Mouse (Mus musculus): ENCODE data around the gene Banp.

Gene Banp

DNA sequence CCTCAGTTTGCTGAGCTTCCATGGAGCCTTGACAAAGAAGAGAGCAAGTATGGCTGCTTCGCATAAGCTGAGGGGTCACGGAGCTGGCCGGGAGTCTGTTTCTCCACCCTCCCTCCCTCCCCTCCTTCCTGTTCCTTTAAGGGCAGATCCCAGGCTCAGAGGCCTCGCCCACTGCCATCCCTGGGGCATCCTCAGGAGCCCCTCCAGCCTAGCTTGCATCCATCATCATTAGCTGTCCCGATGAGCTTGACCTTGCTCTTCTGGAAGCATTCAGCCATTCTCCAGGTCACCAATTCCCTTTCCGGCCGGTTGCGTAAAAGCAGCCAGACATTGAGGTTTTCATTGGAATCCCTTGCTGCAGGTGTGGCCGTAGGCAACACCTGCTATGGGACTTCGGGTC lies 105.8 kb downstream of the Banp start:
- no peak for DNase-seq (ENCODE audit: extremely low read depth, insufficient read length, low spot score)

DNA sequence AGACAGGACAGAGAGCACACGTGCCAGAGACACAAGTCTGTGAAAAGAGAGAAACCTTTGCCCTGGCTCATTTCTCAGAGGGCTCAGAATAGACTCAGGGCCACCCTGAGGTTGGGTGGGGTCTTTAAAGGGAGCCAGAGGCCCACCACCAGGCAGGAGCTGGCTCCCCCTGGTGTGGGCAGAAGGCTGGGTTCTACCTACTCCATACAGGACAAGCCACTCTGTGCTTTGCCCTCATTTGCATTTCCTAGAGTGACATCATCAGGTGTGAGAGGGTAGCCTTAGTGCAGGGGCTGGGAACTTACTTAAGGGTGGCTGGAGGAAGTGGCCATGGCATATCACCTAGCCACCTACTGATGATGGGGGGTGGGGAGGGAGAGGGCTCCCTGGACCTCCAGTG lies 106.6 kb downstream of the Banp start:
- no peak for DNase-seq (ENCODE audit: extremely low read depth, insufficient read length, low spot score)

DNA sequence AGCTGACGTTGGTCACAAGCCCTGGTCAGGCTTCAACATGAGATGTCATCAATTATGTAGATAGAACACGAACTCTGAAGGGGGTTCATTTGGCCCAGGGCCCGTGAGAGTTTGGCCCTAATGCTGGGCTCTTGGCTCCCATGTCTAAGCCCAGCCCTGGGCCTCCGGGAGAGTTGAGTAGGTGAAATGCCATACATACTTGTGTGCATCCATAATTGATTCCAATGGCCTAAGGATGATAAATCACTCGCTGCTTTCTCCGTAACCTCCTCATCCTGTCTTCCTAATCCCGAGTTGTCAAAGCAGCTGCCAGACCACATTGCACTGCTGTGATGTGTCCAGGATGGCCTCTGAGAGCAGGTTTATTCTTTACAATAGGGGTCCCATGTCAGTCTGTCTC lies 107.3 kb downstream of the Banp start:
- no peak for DNase-seq (ENCODE audit: extremely low read depth, insufficient read length, low spot score)

DNA sequence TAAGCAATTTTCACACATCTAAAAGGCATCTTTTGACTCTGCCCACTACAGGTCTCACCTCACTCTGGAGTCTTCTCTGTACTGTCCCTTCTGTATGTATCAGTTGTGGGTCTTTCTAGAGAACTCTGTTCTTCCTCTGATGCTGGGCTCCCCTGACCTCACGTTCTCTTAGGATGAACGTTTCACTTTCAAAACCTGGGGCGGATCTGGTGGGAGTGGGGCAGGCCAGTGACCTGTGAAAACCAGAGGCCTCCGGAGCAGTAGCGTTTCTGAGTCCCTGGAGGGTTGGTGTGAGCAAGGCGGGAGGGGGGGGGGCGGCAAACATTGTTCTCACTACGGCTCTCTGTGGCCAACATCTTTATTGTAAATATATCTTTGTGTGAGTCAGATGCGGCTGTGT lies 109.0 kb downstream of the Banp start:
- no peak for DNase-seq (ENCODE audit: extremely low read depth, insufficient read length, low spot score)

DNA sequence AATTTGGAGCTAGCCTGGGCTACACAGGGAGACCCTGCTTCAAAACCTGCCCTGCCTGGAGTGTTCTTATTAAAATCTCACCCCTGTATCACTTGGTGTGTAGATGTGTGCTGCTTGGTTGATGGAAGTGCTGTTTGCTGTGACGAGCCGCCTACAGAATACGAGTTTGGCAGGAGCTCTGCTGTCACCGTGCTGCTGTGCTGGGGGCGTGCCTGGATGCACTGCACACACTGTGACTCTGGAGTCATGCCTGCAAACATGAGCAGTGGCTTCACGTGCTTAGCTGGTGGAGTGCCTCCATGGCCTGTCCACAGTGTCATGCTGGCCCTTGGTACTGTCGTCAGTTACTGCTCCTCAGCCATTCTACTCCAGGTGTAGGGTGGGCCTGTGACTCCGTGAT lies 109.4 kb downstream of the Banp start:
- no peak for DNase-seq (ENCODE audit: extremely low read depth, insufficient read length, low spot score)

DNA sequence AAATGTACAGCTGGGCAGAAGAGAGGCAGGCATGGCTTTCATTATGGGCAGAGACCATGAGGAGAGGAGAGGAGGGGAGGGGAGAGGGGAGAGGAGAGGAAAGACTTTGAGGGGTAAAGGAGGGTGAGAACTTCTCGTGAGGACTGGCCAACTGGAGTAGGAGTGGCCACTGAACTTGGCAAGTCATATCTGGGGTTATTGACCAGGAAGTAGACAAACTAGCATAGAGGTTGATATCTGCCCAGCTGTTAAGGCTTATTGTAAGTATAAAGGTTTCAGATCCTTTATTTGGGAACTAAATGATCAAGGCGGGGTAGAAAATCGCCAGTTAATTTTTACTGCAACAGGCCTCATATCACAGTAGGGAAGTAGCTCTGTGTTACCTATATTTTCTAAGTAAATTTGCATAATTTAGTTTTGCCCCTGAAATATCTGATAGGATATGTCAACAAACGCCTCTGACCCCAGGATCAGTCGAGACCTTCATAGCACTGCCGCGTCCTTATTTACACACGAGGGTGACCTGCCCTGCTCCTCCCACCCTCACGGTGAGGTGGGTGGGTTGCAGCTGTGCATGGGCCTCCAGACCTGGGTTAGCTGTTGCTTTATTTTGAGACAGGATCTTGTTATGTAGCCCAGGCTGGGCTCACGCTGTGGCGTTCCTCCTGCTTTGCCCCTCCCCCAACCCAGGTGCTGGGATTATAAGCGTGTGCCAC lies 113.1 kb downstream of the Banp start:
- DNase-seq (ENCODE audit: extremely low read depth, insufficient read length, low spot score), result no peak

DNA sequence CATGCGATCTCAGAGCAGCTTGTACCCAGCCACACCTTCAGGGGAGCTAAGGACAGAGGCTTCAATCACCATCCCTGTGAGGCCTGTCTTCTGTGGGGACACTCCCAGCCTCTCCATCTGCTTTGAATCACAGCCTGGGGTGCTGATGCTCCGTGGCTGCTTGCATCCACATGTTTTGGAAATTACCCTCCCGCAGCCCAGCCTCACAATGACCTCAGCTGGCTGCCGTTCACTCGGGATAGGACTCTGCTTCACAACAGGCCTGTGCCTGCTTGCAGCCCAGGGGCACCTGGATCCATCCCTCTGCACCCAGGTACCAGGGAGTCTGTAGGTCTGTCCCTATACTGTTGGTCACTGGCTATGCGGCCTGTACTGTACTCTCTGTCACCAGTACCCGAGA lies 114.8 kb downstream of the Banp start:
- DNase-seq (ENCODE audit: extremely low read depth, insufficient read length, low spot score), result no peak

DNA sequence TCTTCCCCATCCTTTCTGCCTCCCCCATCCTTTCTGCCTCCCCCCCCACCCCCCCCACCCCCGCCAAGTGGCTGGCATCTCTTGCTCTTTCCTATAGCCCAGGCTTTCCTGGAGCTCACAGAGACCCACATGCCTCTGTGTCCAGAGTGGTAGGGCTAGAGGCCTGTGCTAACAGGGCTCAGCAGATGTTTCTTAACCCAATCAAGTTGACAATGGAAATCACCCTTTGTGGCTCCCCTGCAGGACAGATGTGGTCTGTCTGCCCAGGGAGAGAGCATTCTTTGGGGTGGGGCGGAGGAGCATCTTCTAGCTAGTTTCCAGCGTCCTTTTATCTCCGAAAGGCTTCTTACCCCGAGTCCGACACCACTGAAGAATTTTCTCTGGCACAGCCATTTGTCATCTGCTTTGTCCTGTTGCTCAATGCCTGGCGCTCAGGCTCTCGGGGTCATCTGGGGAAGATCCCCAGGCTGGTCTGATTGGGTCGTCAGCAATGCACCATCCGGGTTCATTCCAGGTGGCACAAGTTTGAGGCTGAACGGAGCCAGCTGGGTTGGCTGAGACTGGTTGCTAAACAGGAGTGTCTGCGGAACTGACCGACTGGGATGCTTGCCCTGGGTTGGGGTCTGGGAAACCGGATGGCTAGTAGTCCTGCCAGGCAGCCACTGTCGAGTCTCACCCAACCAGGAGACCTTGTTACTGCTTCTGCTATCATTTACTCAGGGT lies 118.4 kb downstream of the Banp start:
- no peak for DNase-seq (ENCODE audit: extremely low read depth, insufficient read length, low spot score)

DNA sequence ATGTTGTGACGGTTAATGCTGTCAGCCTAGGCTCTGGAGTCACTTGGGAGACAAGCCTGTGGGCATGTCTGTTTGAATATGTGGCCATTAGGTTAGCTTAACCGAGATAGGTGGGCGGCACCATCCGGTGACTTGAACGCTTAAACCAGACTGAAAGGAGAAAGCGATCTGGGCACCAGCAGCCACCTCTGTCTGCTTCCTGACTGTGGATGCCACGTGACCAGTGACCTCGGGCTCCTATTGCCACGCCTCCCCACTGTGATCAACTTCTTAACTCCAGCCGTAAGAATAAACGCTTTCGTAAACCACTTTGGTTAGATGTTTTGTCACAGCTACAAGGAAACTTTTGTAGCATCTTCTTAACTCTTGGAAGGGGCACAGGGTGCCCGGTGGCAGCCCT lies 119.1 kb downstream of the Banp start:
- no peak for DNase-seq (ENCODE audit: extremely low read depth, insufficient read length, low spot score)

DNA sequence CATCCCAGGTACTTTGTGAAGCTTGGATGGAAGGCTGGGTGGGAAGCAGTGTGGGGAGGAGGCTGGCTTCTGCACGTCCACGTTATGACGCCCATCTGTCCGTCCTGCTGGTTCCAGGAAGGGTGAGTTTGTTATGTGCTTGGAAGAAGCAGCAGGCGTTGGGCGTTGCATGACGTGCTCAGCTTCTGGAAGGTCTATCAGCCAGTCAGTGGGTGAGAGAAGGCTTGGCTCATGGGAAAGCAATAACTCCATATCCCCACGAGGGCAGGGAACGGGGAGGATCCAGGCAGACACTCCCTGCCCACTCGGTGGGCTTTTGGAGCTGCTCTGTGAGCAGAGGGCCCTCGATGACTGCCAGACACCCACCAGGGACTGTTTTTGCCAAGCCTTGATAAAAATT lies 119.7 kb downstream of the Banp start:
- DNase-seq (ENCODE audit: extremely low read depth, insufficient read length, low spot score), result no peak

DNA sequence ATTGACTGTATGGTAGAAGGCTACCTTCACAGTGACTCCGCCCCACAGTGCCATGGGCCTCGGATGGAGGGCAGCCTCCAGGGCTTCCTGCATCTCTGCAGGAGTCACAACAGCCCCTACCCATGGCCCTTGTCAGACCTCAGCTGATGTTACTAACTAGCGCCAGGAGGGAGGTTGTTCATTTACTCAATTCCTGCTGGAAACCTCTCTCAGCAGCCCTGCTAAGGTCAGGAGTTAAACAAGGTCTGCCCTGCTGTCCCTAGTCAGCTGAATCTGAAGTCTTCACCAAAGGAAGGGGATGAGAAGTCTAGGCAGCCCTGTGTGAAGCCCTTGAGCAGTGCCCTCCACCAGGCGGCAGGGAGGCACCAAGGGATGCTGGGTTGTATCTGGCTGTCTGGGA lies 121.6 kb downstream of the Banp start:
- DNase-seq (ENCODE audit: extremely low read depth, insufficient read length, low spot score), result no peak

DNA sequence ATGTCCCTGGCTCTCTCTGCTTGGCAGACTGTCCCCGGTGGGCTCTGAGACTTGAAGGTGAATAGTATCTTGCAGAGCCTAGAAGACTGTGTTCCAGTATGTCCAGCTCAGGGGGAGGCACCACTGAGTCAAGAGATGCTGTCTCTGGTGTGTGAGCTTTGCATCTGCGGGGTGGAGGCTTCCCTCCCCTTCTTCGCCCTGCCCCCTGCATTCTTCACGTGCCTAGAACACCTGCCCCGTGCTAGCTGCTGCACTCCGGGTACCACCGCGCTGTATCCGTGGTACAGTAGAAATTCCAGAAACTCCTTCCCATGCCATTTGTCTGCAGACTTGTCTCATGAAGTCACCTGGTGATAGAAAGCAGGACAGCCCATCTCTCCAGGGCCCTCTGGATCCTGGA lies 124.4 kb downstream of the Banp start:
- DNase-seq (ENCODE audit: extremely low read depth, insufficient read length, low spot score), result no peak

DNA sequence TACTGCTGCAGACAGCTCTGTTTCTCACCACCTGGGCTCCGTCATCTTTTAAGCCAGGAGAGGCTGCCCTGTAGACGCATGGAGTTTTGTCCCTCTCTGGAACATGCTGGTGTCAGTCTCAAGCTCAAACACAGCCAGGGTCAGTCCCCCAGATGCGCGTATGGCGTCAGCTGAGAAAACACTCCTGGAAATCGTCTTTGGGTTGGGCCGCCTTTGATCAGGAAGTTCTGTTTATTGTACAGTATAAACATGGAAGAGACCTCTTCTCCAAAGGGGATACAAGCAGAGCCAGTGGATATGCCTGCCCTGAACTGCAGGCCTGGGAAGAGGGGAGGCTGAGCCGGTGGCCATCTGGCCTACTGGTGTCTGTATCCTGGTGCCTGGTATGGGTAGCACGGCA lies 124.9 kb downstream of the Banp start:
- DNase-seq (ENCODE audit: extremely low read depth, insufficient read length, low spot score), result no peak

DNA sequence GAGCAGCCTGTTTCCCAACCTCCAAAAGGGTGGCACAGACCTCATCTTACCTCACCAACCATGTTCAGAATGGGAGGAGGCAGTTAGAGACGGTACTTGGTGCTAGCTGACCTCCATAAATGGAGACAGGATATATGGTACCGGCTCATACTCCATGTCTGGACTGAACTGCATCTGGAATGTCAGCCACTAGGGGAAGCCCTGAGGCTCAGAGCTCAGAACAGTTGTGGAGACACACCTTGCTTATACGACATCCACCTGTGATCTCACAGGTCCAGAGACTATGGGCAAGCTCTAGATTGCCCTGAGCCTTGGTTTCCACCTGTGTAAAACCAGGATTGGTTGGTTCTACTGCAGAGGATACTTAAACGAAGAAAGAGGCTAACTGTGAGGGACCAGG lies 125.4 kb downstream of the Banp start:
- DNase-seq (ENCODE audit: extremely low read depth, insufficient read length, low spot score), result no peak

DNA sequence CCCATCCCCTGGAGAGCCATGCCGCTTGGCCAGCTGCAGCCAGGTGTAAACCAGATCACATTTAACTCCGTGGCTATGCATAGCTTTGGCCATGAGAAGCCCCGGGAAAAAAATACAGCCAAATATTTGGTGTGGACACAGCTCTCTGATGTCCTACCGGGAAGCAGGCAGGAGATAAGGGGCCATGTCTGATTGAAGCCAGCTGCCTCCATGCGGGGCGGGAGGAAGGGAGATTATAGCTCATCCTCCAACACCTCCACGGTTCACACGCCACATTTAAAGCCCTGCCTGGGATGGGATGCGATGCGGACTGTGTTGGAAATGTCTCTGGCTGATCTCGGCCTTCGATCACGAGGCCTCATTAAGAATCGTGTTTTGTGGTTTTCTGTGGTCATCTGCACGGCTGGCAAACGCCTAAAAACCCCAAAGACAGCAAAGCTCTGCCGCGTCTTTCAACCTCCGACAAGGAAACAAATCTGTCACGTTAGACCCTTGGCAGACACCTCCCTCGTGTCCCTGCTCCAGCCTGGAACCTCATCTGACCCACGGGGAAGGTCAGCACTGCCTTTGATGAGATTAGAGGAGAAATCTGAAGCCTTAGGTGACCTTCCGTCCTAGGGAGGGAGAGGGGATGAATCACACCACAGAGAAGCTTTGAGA lies 126.8 kb downstream of the Banp start:
- DNase-seq (ENCODE audit: extremely low read depth, insufficient read length, low spot score), result no peak

DNA sequence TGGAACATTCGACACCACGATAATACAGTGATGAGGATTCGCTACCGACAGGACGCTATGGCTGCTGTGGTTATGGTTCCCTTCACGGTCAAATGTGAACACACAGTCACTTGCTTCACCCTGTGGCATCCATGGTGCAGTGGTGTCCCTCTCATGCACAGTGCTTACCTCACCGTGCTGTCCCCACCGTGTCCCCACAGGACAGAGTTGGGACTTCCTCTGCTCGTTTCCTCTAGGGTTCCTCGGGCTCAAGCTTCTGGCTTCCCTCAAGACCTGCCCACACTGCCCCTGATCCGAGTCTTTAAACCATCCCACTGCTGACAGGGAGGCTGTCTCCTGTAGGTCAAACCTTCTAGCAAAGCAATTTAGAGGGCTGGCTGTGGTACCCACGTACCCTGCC lies 128.8 kb downstream of the Banp start:
- no peak for DNase-seq (ENCODE audit: extremely low read depth, insufficient read length, low spot score)
